Mouse (Mus musculus) adrenal gland, postnatal 36 days (tissue): ENCODE measurements at regions not wholly inside any gene's neighbourhood (a gene's known extent, or its start where the extent isn't known, plus 50 kb on each side); places are given as distances from the start of the nearest gene placed in this dataset.

ENCODE experiments used
- DNase-seq, 2 experiments: peaks; one replicate each; pipeline ENCODE4 v3.0.0; 2021; ENCODE audit warnings: mixed read lengths in 1 of 2

GRCm38 (mm10) chrX:35791273-35791672 lies 97.4 kb upstream of the Dock11 start:
- no peak for DNase-seq

GRCm38 (mm10) chrX:35813206-35813605 lies 75.4 kb upstream of the Dock11 start:
- peak; percentile 2 to 26 for DNase-seq

- peak; percentile 15 to 33 for DNase-seq
Measured at GRCm38 (mm10) chrX:35834411-35834810, 54.2 kb upstream of the Dock11 start.

- DNase-seq = no peak
Measured at GRCm38 (mm10) chrX:35838064-35838463, 50.6 kb upstream of the Dock11 start.
